Mouse (Mus musculus) MEL (cell line): ENCODE data around the gene Vmn1r34.
"Not testable (repeated sequence)": the region's sequence is repeated elsewhere in the genome, so short reads cannot be mapped to it uniquely, and the experiment has no call there.

Experiments used
- CTCF ChIP-seq, 3 experiments: IDR thresholded peaks in 2 of 3; conservative IDR thresholded peaks in 1 of 3; 2 replicates each; pipeline ENCODE4 v1.5.1; 2011 to 2012; ENCODE audit warnings: low read length in 3 of 3, low read depth in 2 of 3, mild to moderate bottlenecking in 2 of 3, improper control_type of control experiment in 1 of 3, inconsistent platforms in 1 of 3, mixed read lengths in 1 of 3, moderate library complexity in 1 of 3; ENCODE audit not compliant: control insufficient read depth in 1 of 3, insufficient read depth in 1 of 3, poor library complexity in 1 of 3, severe bottlenecking in 1 of 3
- POLR2A ChIP-seq, 2 experiments: IDR thresholded peaks; 2 replicates each; pipeline ENCODE4 v1.6.1; 2011 to 2012; ENCODE audit warnings: low read length in 2 of 2, mild to moderate bottlenecking in 2 of 2, control low read depth in 1 of 2, improper control_type of control experiment in 1 of 2, low read depth in 1 of 2, moderate library complexity in 1 of 2; ENCODE audit not compliant: control insufficient read depth in 1 of 2, insufficient read depth in 1 of 2, poor library complexity in 1 of 2
- POLR2AphosphoS5 ChIP-seq: IDR thresholded peaks from 2 replicates; pipeline ENCODE4 v1.6.1; 2012; ENCODE audit warnings: low read depth, borderline replicate concordance, mild to moderate bottlenecking, inconsistent platforms, low read length, moderate library complexity, mixed read lengths
- USF1 ChIP-seq: IDR thresholded peaks from 2 replicates; pipeline ENCODE4 v1.6.1; 2014; ENCODE audit warnings: low read depth, mild to moderate bottlenecking, inconsistent platforms, low read length, improper control_type of control experiment, moderate library complexity
- ZNF384 ChIP-seq: IDR thresholded peaks from 2 replicates; pipeline ENCODE4 v1.6.1; 2012; ENCODE audit warnings: low read depth, mild to moderate bottlenecking, inconsistent platforms, low read length, improper control_type of control experiment

GRCm38 (mm10) chr6:66618182-66618581, 25.5 kb downstream of the Vmn1r34 start, which contains the start of gene Vmn1r33:
- TF ChIP-seq USF1; POLR2A (IDR thresholded peaks at IDR 0.05; ENCODE audit: control insufficient read depth in 1 of 2, insufficient read depth in 1 of 2, low read depth in 1 of 2, low read length in 2 of 2, poor library complexity in 1 of 2); POLR2AphosphoS5; CTCF (IDR thresholded peaks at IDR 0.05 in 2 of 3, conservative IDR thresholded peaks at IDR 0.05 in 1 of 3; ENCODE audit: control insufficient read depth in 1 of 3, insufficient read depth in 1 of 3, low read depth in 2 of 3, low read length in 3 of 3, poor library complexity in 1 of 3, severe bottlenecking in 1 of 3); ZNF384: not testable (repeated sequence)
